Mouse (Mus musculus) hindbrain, embryonic 16.5 days (tissue): ENCODE results near the gene Adra1b. TPM values are rescaled to one million over a fixed set of nuclear protein-coding genes. Genes with fewer than 3 reads are reported as not detected.

Experiments used
- ATAC-seq: fragments of 200-750 bp; cut with Nextera tagmentation; 2 replicates; pipeline ENCODE4 v1.8.0; 2017; ENCODE audit warnings: moderate TSS enrichment, moderate library complexity
- H3K27ac ChIP-seq: fragments of 300-500 bp; sonication (generic); 2 replicates; pipeline ENCODE4 v1.5.1; 2014; ENCODE audit warnings: low read depth, mild to moderate bottlenecking, control low read depth, low read length, moderate library complexity
- H3K27me3 ChIP-seq: fragments of 300-500 bp; sonication (generic); replicated peaks from 2 replicates; pipeline ENCODE4 v1.6.1; 2014; ENCODE audit warnings: low read length; ENCODE audit not compliant: control insufficient read depth, insufficient read depth
- H3K36me3 ChIP-seq: fragments of 300-500 bp; sonication (generic); 2 replicates; pipeline ENCODE4 v1.6.1; 2014; ENCODE audit warnings: mild to moderate bottlenecking, low read length, moderate library complexity, mixed read lengths; ENCODE audit not compliant: control insufficient read depth, insufficient read depth
- H3K4me1 ChIP-seq: fragments of 300-500 bp; sonication (generic); 2 replicates; pipeline ENCODE4 v1.6.1; 2014; ENCODE audit warnings: low read depth, low read length; ENCODE audit not compliant: control insufficient read depth, insufficient read depth
- H3K4me2 ChIP-seq: fragments of 300-500 bp; sonication (generic); 2 replicates; pipeline ENCODE4 v1.6.1; 2014; ENCODE audit warnings: mild to moderate bottlenecking, low read length, control low read depth, moderate library complexity
- H3K4me3 ChIP-seq: fragments of 300-500 bp; sonication (generic); 2 replicates; pipeline ENCODE4 v1.5.1; 2014; ENCODE audit warnings: mild to moderate bottlenecking, low read length, control low read depth, moderate library complexity
- H3K9ac ChIP-seq: fragments of 300-500 bp; sonication (generic); 2 replicates; pipeline ENCODE4 v1.6.1; 2014; ENCODE audit warnings: low read depth, mild to moderate bottlenecking, control low read depth, low read length, moderate library complexity
- H3K9me3 ChIP-seq: fragments of 300-500 bp; sonication (generic); 2 replicates; pipeline ENCODE4 v1.6.1; 2014; ENCODE audit warnings: mild to moderate bottlenecking, low read length, moderate library complexity; ENCODE audit not compliant: control insufficient read depth
- WGBS: fragments of 180-500 bp; shearing (Covaris S2); extraction: QIAGEN DNeasy Blood & Tissue Kit; methylation state at CpG from one replicate; pipeline ENCODE4 v1.1.7; 2014; 5-methylcytosine and 5-hydroxymethylcytosine counted together
- polyA plus RNA-seq: library from polyadenylated mRNA; unstranded; fragments of >200 nt; fragmentation: Nextera tagmentation; extraction: Ambion mirVana; gene quantifications from 2 replicates; pipeline ENCODE4 v1.2.1, GENCODE M21; 2015

The Adra1b gene
- polyA plus RNA-seq, 1 experiment from 2014 or later: 19.4 TPM

- peaks cover 8% of the 10 kb centered on the region; the same call in 1 of the 2 replicates for H3K4me1 ChIP-seq
- H3K9ac ChIP-seq: peak overlapping the region; percentile 80
- peaks cover 5% of the 10 kb centered on the region for H3K27me3 ChIP-seq
- peak overlapping the region; percentile 64 for H3K27ac ChIP-seq
- H3K4me2 ChIP-seq: peak overlapping the region; percentile 90
- H3K36me3 ChIP-seq: no peaks in the 10 kb centered on the region
- H3K4me3 ChIP-seq: peak overlapping the region; percentile 71
- WGBS: 6% methylated on average over 61 of the region's 68 CpGs
- peak; percentile 99 for ATAC-seq
- no peaks in the 10 kb centered on the region for H3K9me3 ChIP-seq
Observed at GRCm38 (mm10) chr11:43835880-43836740, 64.9 kb downstream of the Adra1b start.

DNA sequence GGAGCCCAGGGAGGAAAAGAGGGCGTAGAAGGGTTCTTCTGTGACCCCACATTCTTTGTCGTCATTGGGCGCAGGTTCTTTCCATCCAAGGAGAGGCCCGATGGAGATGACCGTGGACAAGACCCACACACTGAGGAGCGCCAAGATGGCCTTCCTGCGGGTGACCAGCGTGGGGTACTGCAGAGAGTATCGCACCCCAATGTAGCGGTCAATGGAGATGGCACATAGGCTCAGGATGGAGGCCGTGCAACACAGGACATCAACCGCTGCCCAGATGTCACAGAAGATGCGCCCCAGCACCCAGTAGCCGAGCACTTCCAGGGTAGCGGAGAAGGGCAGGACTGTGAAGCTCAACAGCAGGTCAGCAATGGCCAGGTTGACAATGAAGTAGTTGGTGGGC is 65.6 kb downstream of the Adra1b start:
- ATAC-seq: no peak
- 97% methylated on average over 15 of the region's 15 CpGs for whole genome bisulfite sequencing
- Histone ChIP-seq H3K9me3 (no peaks in the 10 kb centered on the region), H3K27ac (no peak overlapping the region), H3K4me3 (peak overlapping the region; percentile 71), H3K4me1 (peaks cover 8% of the 10 kb centered on the region; the same call in 1 of the 2 replicates), H3K27me3 (peaks cover 5% of the 10 kb centered on the region), H3K4me2 (peak overlapping the region; percentile 90), H3K36me3 (no peaks in the 10 kb centered on the region), H3K9ac (peak overlapping the region; percentile 80)

GRCm38 (mm10) chr11:43834531-43834930 is 66.5 kb downstream of the Adra1b start:
- no peaks in the 10 kb centered on the region for H3K9me3 ChIP-seq
- H3K9ac ChIP-seq: no peak overlapping the region
- H3K36me3 ChIP-seq: no peaks in the 10 kb centered on the region
- WGBS: 56% methylated on average over 11 of the region's 11 CpGs
- H3K27me3 ChIP-seq: peaks cover 5% of the 10 kb centered on the region
- peak overlapping the region; percentile 27 for H3K4me3 ChIP-seq
- H3K4me1 ChIP-seq: peaks cover 8% of the 10 kb centered on the region; the same call in 1 of the 2 replicates
- H3K4me2 ChIP-seq: peak overlapping the region; percentile 90
- H3K27ac ChIP-seq: no peak overlapping the region
- no peak for ATAC-seq

DNA sequence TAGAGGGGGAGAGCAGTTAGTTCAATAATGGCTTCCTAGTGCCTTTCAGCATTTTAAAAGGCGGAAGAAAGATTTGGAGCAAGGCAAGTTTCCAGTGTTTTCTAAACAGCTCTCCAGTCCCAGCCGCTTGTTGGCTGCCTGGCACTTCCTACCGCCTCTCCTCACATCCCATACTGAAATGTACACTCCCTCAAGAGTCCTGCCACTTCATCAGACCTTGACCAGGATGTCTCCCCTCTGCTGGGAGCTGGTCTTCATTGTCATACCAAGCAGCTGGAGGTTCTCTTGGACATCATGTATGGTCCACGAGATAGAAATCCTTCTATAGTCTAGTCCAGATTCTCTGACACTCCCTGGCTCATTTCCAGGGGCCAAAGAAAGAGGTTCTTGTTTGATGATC is 69.5 kb downstream of the Adra1b start:
- H3K9me3 ChIP-seq: no peaks in the 10 kb centered on the region
- H3K36me3 ChIP-seq: no peaks in the 10 kb centered on the region
- 62% methylated on average over 4 of the region's 4 CpGs for WGBS
- H3K9ac ChIP-seq: no peak overlapping the region
- ATAC-seq: no peak
- H3K4me2 ChIP-seq: 0 out of 2 replicates have a peak overlapping the region, but pooled peaks have one; percentile 2
- H3K27me3 ChIP-seq: peaks cover 5% of the 10 kb centered on the region; the same call in 1 of the 2 replicates
- H3K4me3 ChIP-seq: no peak overlapping the region
- H3K27ac ChIP-seq: no peak overlapping the region
- peaks cover 6% of the 10 kb centered on the region; the same call in 1 of the 2 replicates for H3K4me1 ChIP-seq

DNA sequence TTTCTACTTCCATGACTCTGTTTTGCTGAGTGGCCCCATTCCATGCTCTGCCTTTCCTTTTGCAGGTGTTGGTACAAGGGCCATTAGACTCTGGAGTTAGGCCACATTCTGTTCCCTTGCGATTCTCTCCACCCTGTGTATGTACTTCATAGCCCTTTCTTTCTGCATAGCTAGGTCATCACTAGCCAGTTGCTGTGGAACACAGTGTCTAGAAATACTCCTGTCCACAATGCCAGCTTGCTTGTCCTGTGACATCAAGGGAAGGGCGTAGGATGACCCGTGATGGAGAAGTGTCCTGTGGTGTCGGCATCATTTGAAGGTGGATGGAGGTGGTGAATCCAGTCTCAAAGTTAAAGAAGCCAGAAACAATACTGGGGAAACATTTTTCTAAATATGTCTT is 74.2 kb downstream of the Adra1b start:
- no peak overlapping the region for H3K9ac ChIP-seq
- H3K27me3 ChIP-seq: no peaks in the 10 kb centered on the region
- H3K4me2 ChIP-seq: no peak overlapping the region
- 93% methylated on average over 4 of the region's 4 CpGs for WGBS
- ATAC-seq: no peak
- H3K4me3 ChIP-seq: no peak overlapping the region
- H3K9me3 ChIP-seq: no peaks in the 10 kb centered on the region
- H3K27ac ChIP-seq: no peak overlapping the region
- H3K4me1 ChIP-seq: no peaks in the 10 kb centered on the region
- no peaks in the 10 kb centered on the region for H3K36me3 ChIP-seq

- no peak overlapping the region for H3K4me2 ChIP-seq
- H3K9me3 ChIP-seq: no peaks in the 10 kb centered on the region
- H3K4me1 ChIP-seq: no peaks in the 10 kb centered on the region
- ATAC-seq: no peak
- no peak overlapping the region for H3K9ac ChIP-seq
- H3K27ac ChIP-seq: no peak overlapping the region
- no peaks in the 10 kb centered on the region for H3K36me3 ChIP-seq
- no peaks in the 10 kb centered on the region for H3K27me3 ChIP-seq
- H3K4me3 ChIP-seq: no peak overlapping the region
- WGBS: 63% methylated on average over 5 of the region's 5 CpGs
Observed at GRCm38 (mm10) chr11:43823349-43823748, 77.7 kb downstream of the Adra1b start.

GRCm38 (mm10) chr11:43820552-43821460 is 80.2 kb downstream of the Adra1b start:
- no peak overlapping the region for H3K9ac ChIP-seq
- no peaks in the 10 kb centered on the region for H3K27me3 ChIP-seq
- H3K36me3 ChIP-seq: no peaks in the 10 kb centered on the region
- no peak overlapping the region for H3K27ac ChIP-seq
- no peak overlapping the region for H3K4me2 ChIP-seq
- no peaks in the 10 kb centered on the region for H3K9me3 ChIP-seq
- 85% methylated on average over 11 of the region's 11 CpGs for WGBS
- H3K4me1 ChIP-seq: no peaks in the 10 kb centered on the region
- no peak for ATAC-seq
- H3K4me3 ChIP-seq: no peak overlapping the region

DNA sequence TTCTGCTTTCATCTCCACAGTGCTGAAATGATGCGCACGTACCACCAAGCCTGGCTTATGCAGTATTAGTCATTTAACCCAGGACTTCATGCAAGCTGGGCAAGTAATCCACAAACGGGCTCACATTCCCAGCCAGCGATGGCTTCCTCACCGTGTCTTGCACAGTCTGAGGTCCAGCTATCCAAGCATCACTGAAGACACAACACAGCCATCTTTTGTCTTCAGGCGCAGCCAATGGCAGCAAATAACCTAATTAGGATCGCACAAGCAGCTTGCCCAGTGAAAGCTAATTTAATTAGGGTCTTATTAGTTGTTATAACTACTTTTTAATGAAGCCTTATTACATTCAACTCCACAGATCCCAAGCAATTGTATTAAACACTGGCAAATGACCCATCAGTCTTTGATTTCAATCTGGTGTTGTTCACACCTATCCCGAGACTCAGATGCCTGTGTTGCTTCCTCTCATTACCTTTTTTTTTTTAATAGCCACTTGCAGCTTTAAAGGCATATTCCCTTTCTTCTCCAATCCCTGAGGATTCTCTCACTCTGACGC is 83.6 kb downstream of the Adra1b start:
- 0 out of 2 replicates have a peak, but pooled peaks have one; percentile 52 for ATAC-seq
- Histone ChIP-seq H3K4me3 (no peak overlapping the region), H3K4me1 (no peaks in the 10 kb centered on the region), H3K4me2 (no peak overlapping the region), H3K36me3 (no peaks in the 10 kb centered on the region), H3K27me3 (no peaks in the 10 kb centered on the region), H3K9ac (no peak overlapping the region), H3K27ac (no peak overlapping the region), H3K9me3 (no peaks in the 10 kb centered on the region)
- 66% methylated on average over 9 of the region's 9 CpGs for WGBS
